Mouse (Mus musculus): ENCODE measurements around the gene Lnx1. TPM values are rescaled to one million over a fixed set of nuclear protein-coding genes. Genes with fewer than 3 reads are reported as not detected.

Gene Lnx1
- polyA plus RNA-seq, 1 experiment, result 0.05 TPM

DNA sequence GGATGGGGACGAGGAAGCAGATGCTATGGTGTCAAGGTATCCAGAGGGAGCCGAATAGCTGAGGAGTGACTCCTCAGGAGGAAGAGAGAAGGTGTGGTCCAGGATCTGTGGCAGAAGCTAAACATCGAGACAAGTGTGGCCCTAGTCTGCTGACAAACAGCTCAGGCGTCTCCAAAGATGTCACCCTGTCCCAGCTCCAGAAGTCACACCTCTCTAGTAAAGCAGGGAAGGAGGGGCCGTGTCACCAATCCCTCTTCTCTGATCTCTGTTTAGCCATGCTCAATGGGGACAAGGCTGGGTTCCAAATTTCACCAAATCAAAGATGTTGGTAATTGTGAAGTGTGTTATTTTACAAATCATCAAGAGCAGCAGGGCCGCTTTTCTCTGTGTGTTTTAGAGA is 33.8 kb downstream of the Lnx1 start:
- Histone ChIP-seq H3K4me3 (no peak overlapping the region), H3K36me3 (ENCODE audit: control insufficient read depth, insufficient read depth) (no peaks in the 10 kb centered on the region), H3K79me2 (ENCODE audit: control insufficient read depth, insufficient read depth) (no peaks in the 10 kb centered on the region), H3K27me3 (ENCODE audit: control insufficient read depth, insufficient read depth, insufficient read length) (no peaks in the 10 kb centered on the region), H3K4me2 (ENCODE audit: low read depth) (no peak overlapping the region), H3ac (ENCODE audit: control insufficient read depth, insufficient read length) (no peak overlapping the region)
- TF ChIP-seq MYOG (IDR thresholded peaks at IDR 0.05; ENCODE audit: control insufficient read depth in 1 of 3, insufficient read depth in 1 of 3, insufficient read length in 2 of 3, low read depth in 2 of 3) (no peak), E2F4 (IDR thresholded peaks at IDR 0.05; ENCODE audit: insufficient read depth) (no peak), MYOD1 (IDR thresholded peaks at IDR 0.05; ENCODE audit: control insufficient read depth in 1 of 3, insufficient read length in 2 of 3, low read depth in 2 of 3) (no peak), TCF12 (IDR thresholded peaks at IDR 0.05; ENCODE audit: insufficient read depth, poor library complexity, severe bottlenecking) (no peak), SRF (IDR thresholded peaks at IDR 0.05; ENCODE audit: control insufficient read depth, insufficient read length, low read depth) (no peak), MAX (IDR thresholded peaks at IDR 0.05; ENCODE audit: low read depth) (no peak), REST (IDR thresholded peaks at IDR 0.05; ENCODE audit: insufficient read depth, insufficient read length) (no peak), USF1 (IDR thresholded peaks at IDR 0.05; ENCODE audit: low read depth) (no peak), POLR2A (IDR thresholded peaks at IDR 0.05; ENCODE audit: insufficient read length, low read depth) (no peak), TCF3 (IDR thresholded peaks at IDR 0.05; ENCODE audit: insufficient read length, low read depth) (no peak), POLR2AphosphoS2 (IDR thresholded peaks at IDR 0.05; ENCODE audit: insufficient read length, low read depth) (no peak), CEBPB (IDR thresholded peaks at IDR 0.05; ENCODE audit: insufficient read depth, poor library complexity, severe bottlenecking) (no peak)

- TF ChIP-seq MAX (IDR thresholded peaks at IDR 0.05; ENCODE audit: low read depth) (no peak), CEBPB (IDR thresholded peaks at IDR 0.05; ENCODE audit: insufficient read depth, poor library complexity, severe bottlenecking) (no peak), POLR2AphosphoS2 (IDR thresholded peaks at IDR 0.05; ENCODE audit: insufficient read length, low read depth) (no peak), POLR2A (IDR thresholded peaks at IDR 0.05; ENCODE audit: insufficient read length, low read depth) (no peak), TCF12 (IDR thresholded peaks at IDR 0.05; ENCODE audit: insufficient read depth, poor library complexity, severe bottlenecking) (no peak), USF1 (IDR thresholded peaks at IDR 0.05; ENCODE audit: low read depth) (no peak), MYOD1 (IDR thresholded peaks at IDR 0.05; ENCODE audit: control insufficient read depth in 1 of 3, insufficient read length in 2 of 3, low read depth in 2 of 3) (no peak), TCF3 (IDR thresholded peaks at IDR 0.05; ENCODE audit: insufficient read length, low read depth) (no peak), SRF (IDR thresholded peaks at IDR 0.05; ENCODE audit: control insufficient read depth, insufficient read length, low read depth) (no peak), REST (IDR thresholded peaks at IDR 0.05; ENCODE audit: insufficient read depth, insufficient read length) (no peak), MYOG (IDR thresholded peaks at IDR 0.05; ENCODE audit: control insufficient read depth in 1 of 3, insufficient read depth in 1 of 3, insufficient read length in 2 of 3, low read depth in 2 of 3) (no peak), E2F4 (IDR thresholded peaks at IDR 0.05; ENCODE audit: insufficient read depth) (no peak)
- H3K4me2 ChIP-seq (ENCODE audit: low read depth), result no peak overlapping the region
- no peak overlapping the region for H3K4me3 ChIP-seq
- no peaks in the 10 kb centered on the region for H3K36me3 ChIP-seq (ENCODE audit: control insufficient read depth, insufficient read depth)
- no peak overlapping the region for H3ac ChIP-seq (ENCODE audit: control insufficient read depth, insufficient read length)
- no peaks in the 10 kb centered on the region for H3K79me2 ChIP-seq (ENCODE audit: control insufficient read depth, insufficient read depth)
- H3K27me3 ChIP-seq (ENCODE audit: control insufficient read depth, insufficient read depth, insufficient read length), result no peaks in the 10 kb centered on the region
These were observed 40.1 kb downstream of the Lnx1 start for GRCm38 (mm10) chr5:74662618-74663017.

DNA sequence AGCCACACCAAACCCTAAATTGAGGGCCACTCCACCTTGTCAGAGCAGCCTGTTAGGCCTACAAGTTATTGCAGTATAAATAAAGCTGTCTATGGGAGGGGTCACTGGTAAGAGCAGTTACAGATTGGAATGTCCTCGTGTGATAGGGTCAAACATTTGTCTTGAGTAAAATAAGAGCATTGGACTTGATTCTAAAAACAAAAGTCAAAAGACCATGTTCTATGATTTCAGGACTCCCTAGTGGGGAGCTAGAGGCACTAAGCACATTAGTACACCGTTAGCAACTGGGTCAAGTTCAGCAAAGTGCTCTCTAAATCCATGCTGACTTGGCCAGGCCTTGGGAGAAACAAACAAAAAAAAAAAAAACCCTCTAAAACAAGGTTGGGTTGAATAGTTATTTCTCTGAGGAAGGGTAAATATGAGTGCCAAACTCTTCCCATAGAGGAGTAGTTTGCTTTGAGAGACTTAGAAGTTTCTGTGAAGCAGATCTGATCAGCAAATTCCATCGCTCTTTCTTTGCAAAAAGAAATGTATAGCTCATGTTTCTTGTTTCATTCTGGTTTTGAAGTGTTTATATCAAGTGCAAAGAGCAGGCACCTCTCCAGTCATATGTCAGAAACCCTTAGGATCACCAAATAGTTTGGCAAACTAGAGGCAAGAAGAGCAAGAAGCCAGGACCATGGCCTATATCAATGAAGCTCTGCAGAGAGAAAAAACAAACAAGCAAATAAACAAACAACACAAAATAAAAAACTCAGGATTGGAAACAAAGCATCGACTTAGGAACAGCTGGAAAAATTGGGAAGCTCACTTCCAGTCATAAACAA is 40.8 kb downstream of the Lnx1 start:
- no peaks in the 10 kb centered on the region for H3K36me3 ChIP-seq (ENCODE audit: control insufficient read depth, insufficient read depth)
- H3ac ChIP-seq (ENCODE audit: control insufficient read depth, insufficient read length), result no peak overlapping the region
- no peak for TF ChIP-seq MAX (IDR thresholded peaks at IDR 0.05; ENCODE audit: low read depth)
- TF ChIP-seq MYOG (IDR thresholded peaks at IDR 0.05; ENCODE audit: control insufficient read depth in 1 of 3, insufficient read depth in 1 of 3, insufficient read length in 2 of 3, low read depth in 2 of 3), result no peak
- no peak for TF ChIP-seq REST (IDR thresholded peaks at IDR 0.05; ENCODE audit: insufficient read depth, insufficient read length)
- no peak for TF ChIP-seq MYOD1 (IDR thresholded peaks at IDR 0.05; ENCODE audit: control insufficient read depth in 1 of 3, insufficient read length in 2 of 3, low read depth in 2 of 3)
- TF ChIP-seq SRF (IDR thresholded peaks at IDR 0.05; ENCODE audit: control insufficient read depth, insufficient read length, low read depth), result no peak
- no peak for TF ChIP-seq POLR2AphosphoS2 (IDR thresholded peaks at IDR 0.05; ENCODE audit: insufficient read length, low read depth)
- TF ChIP-seq TCF12 (IDR thresholded peaks at IDR 0.05; ENCODE audit: insufficient read depth, poor library complexity, severe bottlenecking), result no peak
- H3K27me3 ChIP-seq (ENCODE audit: control insufficient read depth, insufficient read depth, insufficient read length), result no peaks in the 10 kb centered on the region
- no peaks in the 10 kb centered on the region for H3K79me2 ChIP-seq (ENCODE audit: control insufficient read depth, insufficient read depth)
- no peak overlapping the region for H3K4me2 ChIP-seq (ENCODE audit: low read depth)
- no peak overlapping the region for H3K4me3 ChIP-seq

DNA sequence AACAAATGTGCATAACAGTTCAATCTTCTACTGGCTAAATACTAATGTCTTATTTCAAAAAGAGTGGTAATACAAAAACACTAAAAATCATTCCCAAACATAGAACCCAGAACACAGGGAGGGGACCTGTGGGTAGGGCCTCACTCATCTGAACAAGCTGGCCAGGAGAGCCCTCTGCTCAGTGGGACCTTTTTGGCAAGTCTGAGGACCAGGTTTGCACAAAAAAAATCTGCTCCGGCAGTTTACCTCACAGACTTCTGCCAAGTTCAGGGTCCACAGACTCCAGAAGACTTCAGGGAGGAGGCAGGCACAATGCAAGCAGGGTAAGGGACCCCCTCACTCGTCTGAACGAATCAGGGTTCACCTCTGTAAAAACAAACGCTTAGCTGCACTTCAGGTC is 42.9 kb downstream of the Lnx1 start:
- no peak for TF ChIP-seq POLR2A (IDR thresholded peaks at IDR 0.05; ENCODE audit: insufficient read length, low read depth)
- no peak for TF ChIP-seq POLR2AphosphoS2 (IDR thresholded peaks at IDR 0.05; ENCODE audit: insufficient read length, low read depth)
- TF ChIP-seq E2F4 (IDR thresholded peaks at IDR 0.05; ENCODE audit: insufficient read depth), result no peak
- no peak for TF ChIP-seq TCF12 (IDR thresholded peaks at IDR 0.05; ENCODE audit: insufficient read depth, poor library complexity, severe bottlenecking)
- TF ChIP-seq MYOD1 (IDR thresholded peaks at IDR 0.05; ENCODE audit: control insufficient read depth in 1 of 3, insufficient read length in 2 of 3, low read depth in 2 of 3), result no peak
- TF ChIP-seq CEBPB (IDR thresholded peaks at IDR 0.05; ENCODE audit: insufficient read depth, poor library complexity, severe bottlenecking), result no peak
- no peak for TF ChIP-seq SRF (IDR thresholded peaks at IDR 0.05; ENCODE audit: control insufficient read depth, insufficient read length, low read depth)
- TF ChIP-seq TCF3 (IDR thresholded peaks at IDR 0.05; ENCODE audit: insufficient read length, low read depth), result no peak
- no peak for TF ChIP-seq REST (IDR thresholded peaks at IDR 0.05; ENCODE audit: insufficient read depth, insufficient read length)
- no peak for TF ChIP-seq MYOG (IDR thresholded peaks at IDR 0.05; ENCODE audit: control insufficient read depth in 1 of 3, insufficient read depth in 1 of 3, insufficient read length in 2 of 3, low read depth in 2 of 3)
- no peak for TF ChIP-seq USF1 (IDR thresholded peaks at IDR 0.05; ENCODE audit: low read depth)
- no peak for TF ChIP-seq MAX (IDR thresholded peaks at IDR 0.05; ENCODE audit: low read depth)
- H3K79me2 ChIP-seq (ENCODE audit: control insufficient read depth, insufficient read depth), result no peaks in the 10 kb centered on the region
- no peaks in the 10 kb centered on the region for H3K27me3 ChIP-seq (ENCODE audit: control insufficient read depth, insufficient read depth, insufficient read length)
- no peak overlapping the region for H3ac ChIP-seq (ENCODE audit: control insufficient read depth, insufficient read length)
- no peaks in the 10 kb centered on the region for H3K36me3 ChIP-seq (ENCODE audit: control insufficient read depth, insufficient read depth)
- H3K4me3 ChIP-seq, result no peak overlapping the region
- no peak overlapping the region for H3K4me2 ChIP-seq (ENCODE audit: low read depth)

Measured in myocyte (in vitro differentiated cells).